Mouse (Mus musculus) liver, postnatal 0 days (tissue): ENCODE measurements at regions not wholly inside any gene's neighbourhood (a gene's known extent, or its start where the extent isn't known, plus 50 kb on each side); places are given as distances from the start of the nearest gene placed in this dataset.

ENCODE experiments used
- CTCF ChIP-seq: sonication (generic); IDR thresholded peaks from 2 replicates; pipeline ENCODE4 v1.5.1; 2016; ENCODE audit warnings: antibody characterized with exemption, low read depth
- EP300 ChIP-seq: IDR thresholded peaks from 2 replicates; pipeline ENCODE4 v1.6.1; 2016; ENCODE audit warnings: antibody characterized with exemption, low read depth, mild to moderate bottlenecking

DNA sequence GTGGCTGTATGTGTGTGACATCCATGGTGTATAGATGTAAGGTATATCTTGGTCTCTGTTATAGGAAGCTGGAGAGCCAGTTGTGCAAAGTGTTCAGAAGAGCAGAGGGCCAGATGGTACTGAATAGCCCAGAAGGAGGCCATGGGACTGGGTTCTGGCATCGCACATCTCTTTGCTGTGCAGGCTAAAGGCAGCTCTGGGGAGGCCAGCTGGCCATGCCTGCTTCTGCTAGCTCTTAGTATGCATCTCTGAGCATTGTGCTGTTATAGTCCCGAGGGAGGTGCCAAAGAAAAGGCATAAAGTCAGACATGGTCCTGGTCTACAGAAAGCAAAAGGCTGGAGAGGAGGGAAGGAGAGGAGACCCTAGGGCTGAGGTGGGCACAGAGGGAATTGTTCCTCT is 235.1 kb upstream of the Chd6 start:
- TF ChIP-seq EP300 (no peak), CTCF (no peak)
